Mouse (Mus musculus) cerebellum, postnatal 14 days (tissue): ENCODE data around the gene Phf20.

Source experiments
- DNase-seq, 2 experiments: peaks; one replicate each; pipeline ENCODE4 v3.0.0; 2021; ENCODE audit warnings: mixed read lengths in 2 of 2

The Phf20 gene

DNA sequence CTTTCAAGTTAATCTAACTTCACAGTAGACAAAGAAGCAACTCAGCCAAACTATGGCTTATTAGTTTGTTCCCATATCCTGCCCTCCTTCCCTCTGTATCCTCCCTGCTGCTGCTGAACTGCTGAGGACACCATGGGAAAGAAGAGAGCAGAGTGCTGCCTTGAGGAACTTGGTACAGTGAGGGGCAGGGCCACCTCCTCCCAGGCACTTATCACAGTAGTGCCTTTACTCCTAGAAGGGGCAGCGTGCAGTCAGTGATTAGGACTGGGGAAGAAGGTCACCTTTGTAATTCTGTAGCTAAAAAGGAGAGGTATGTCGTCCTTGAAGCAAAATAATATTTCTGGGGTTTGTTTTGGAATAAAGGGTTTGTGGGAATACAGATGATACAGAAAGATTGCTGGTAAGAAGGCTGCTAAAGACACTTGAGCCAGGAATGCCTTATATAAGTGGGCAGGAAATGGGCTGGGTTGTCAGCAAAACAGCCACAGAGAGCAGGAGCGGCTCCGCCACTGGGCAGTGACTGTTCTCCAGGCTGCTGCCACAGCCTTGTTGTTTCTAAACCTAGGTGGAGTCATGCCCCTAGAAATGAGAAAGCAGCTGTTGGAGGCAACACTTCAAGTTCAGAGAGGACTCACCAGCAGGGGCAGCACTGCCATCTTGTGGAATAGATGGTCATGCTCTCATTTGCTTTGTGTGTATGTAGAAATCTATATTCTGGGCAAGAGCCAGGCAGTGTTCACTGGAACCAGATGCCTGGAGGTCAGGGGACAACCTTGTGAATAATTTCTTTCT lies 82.2 kb downstream of the Phf20 start:
- peak; percentile 82 to 83 for DNase-seq

DNA sequence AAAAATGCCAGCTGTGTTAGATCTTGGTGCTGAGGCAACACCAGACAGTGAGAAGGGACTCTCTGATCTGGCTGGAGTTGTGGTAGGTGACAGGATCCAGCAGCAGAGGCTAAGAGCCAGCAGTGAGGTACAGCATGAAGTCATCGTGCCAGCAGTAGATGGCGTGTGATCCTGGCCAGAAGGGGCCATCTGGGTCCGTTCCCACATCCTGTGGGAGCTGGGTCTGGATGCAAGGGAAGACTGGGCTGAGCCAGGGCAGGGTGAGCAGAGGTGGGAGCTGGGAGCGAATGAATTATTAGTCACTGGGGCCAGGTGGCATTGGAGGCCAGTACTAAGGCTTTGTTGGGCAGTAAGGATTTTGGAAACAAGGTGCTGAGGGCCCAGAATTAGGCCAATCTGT lies 85.0 kb downstream of the Phf20 start:
- peak; percentile 49 to 57 for DNase-seq

DNA sequence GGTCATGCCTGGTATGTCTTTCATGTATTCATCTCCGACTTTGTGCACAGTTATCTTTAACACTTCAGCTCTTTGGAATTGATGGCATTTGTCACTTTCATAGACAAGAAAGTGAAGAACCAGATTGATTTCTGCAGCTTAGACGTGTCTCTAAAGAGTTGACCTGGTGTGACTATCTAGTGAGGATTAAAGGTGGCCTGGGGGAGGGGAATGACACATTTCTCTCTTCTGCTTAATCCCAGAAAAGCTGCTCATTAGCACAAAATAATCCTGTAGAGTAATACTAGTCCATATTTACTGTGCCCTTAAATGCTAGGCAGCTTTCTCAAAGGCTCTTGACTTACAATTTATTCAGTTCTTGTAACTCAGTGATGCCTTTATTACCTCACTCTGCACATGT lies 88.9 kb downstream of the Phf20 start:
- DNase-seq = no peak

DNA sequence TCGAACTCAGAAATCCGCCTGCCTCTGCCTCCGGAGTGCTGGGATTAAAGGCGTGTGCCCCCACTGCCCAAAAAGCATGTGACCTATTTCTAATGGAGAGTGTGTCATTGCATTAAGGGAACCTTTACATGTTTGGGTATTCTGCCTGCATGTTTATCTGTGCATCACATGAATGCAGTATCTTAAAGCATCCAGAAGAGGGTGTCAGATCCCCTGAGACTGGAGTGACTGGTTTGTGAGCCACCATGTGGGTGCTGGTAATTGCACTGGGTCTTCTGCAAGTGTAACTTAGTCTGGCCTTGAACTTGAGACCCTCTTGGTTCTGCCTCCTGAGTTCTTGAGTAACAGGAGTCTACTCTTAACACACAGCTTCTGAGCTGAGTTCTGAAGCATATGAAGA lies 90.5 kb downstream of the Phf20 start:
- DNase-seq = no peak

DNA sequence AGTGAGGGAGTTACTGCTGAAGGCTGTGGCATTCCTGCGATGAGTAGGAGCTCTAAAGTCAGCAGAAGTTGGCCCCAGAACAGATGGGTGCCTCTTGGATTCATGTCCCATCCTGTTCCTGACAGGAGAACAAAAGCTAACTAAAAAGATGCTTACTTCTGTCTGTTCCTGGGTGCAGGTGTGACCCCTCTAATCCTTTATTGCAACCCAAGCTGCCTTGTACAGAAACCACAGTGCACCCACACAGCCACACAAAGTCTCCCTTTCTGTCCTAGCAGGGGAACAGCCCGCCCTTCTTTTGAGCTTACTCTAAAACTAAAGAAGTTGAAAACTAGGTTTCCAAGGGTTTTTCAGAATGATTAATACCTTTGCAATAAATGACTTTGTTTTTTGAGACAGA lies 92.0 kb downstream of the Phf20 start:
- DNase-seq = no peak

DNA sequence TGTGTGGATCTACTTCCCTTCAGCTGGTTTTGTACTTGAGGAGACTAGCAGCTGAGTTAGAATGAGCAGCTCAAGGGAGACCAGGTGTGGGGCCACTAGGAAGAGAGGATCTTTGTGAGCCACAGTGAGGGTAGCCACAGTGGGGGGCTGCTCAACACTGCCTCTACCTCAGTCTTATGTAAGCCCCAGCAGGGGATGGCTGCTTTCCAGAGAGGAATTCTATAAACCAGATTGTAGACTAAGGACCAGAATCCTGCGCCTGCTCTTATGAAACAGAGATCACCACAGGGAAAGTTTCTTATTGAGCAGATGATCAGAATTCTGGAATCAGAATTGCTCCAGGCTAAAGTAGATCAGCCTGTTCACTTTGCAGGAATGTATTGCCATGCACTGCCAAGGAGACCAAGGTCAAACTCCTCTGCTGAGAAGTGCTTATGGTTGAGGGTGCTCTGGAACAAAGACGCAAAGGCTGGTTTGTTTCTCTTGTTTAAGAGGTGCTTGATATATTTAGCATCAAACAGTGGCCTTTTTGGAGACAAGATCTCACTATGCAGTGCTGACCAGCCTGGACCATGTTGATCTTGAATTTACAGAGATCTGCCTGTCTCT lies 93.4 kb downstream of the Phf20 start:
- peak; percentile 71 to 74 for DNase-seq

DNA sequence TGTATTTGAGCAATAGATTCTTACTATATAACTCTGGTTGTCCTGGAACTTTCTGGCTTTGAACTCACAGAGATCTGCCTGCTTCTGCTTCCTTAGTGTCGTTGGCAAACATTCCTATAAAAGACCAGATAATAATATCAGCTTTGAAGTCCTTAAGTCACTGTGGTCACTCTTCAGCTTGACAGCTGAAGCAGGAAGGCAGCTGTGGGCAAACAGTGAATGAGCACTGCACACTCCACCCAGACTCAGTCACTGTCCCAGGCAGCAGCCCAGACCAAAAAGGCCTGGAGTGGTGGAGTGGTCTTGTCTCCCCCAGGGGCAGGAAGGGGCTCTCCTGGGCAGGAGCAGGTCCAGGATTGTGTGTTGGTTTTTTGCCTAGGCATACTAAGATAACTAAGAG lies 95.7 kb downstream of the Phf20 start:
- DNase-seq = no peak

DNA sequence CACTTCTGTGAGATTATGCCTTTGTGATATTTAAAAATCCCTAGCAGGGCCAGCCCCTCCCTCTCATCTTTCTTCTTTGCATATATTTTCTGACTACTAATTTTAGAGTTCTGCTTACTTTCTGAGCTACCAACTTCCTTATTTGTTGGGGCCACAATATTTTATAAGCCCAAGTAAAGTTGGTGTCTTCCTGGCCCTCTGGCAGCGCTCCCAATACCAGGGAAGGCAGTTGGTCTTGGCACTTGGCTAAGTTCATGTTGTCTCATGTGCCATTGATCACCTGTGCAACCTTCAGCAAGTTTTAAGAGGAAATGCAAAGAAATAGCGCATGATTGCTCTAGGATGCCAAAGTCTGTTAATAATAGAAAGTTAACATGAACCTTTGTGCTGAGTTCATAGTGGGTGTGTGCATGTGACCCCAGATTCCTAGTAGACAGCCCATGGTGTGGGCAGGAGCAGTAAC lies 99.4 kb downstream of the Phf20 start:
- DNase-seq = no peak

DNA sequence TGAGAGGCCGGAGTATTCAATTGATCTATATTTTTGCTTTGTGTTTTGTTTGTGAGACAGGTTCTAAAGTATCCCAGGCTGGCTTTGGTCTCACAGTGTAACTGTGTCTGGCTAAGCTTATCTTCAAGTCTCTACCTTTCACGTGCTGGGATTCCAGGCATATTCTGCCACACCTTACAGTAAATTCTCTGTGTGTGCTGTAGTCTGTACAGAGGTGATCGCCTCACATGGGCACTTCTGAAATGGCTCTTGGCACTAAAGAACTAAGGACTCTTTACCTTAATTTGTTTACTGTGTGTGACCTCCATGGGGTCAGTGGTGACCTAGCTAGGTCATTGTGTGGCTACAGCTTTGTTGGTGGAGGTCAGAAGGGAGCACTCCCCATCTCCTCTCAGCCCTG lies 99.9 kb downstream of the Phf20 start:
- DNase-seq = no peak

DNA sequence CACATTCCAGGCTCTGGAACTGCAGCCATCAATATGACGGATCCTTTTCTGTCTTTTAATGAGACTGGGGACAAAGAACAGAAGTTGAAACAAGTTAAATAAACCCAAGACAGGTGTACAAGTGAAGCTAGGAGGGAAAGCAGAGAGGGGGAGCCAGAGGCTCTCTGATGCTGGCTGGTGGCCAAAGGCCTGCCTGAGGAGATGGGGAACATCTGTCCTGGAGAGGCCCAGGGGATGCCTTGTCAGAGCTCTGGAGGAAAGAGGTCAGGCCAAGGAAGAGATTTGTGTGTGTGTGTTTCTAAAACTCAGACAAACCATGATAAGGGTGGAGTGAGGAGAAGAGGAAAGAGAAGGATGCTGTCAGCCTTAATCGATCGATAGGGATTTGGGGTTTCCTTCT lies 101.4 kb downstream of the Phf20 start:
- DNase-seq = no peak

DNA sequence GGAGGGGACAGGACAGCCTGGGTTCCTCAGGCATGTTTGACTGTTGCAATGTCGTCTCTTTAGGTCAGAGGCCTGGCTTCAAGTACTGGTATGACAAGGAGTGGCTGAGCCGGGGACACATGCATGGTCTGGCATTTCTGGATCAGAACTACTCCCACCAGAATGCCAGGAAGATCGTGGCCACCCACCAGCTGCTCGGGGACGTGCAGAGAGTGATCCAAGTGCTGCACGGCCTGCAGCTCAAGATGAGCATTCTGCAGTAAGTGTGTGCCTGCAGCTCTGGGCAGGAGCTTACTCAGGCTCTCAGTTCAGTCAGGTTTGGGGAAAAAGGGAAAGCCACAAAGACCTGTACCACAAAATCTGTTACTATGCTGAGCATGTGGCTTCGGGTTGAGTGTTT lies 102.2 kb downstream of the Phf20 start:
- no peak for DNase-seq

DNA sequence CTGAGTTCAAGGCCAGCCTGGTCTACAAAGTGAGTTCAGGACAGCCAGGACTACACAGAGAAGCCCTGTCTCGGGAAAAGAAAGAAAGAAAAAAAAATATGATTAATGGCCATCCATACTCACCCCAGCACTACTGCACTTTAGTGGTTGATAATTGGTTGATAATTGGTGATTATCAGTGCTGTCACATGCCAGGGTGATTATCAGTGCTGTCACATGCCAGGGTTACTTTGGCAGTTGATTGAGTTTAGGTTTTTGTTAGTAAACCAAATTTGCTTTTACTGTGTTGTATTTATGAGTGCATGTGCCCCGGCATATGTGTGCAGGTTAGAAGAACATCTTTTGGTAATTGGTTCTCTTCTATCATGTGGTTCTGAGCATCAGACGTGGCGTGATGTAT lies 105.8 kb downstream of the Phf20 start:
- DNase-seq = no peak

DNA sequence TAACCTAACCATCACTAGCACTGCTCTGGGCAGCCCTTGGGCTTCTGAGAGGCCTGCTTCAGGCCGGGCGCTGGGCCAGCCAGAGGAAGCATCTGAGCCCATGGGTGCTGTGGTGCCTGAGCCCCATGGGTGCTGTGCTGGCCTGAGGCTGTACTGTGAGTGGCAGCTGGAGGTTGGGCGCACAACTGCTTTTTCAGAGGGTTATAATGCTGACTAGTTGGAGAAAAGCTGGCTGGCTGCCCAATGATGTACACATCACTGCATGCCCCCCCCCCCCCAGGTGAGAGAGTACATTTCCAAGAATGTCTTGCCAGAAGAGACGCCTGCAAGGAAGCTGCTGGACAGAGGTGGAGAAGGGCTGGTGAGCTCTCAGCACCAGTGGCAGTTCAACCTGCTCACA lies 108.1 kb downstream of the Phf20 start:
- DNase-seq = peak in 1 of 2 experiments; percentile 31

DNA sequence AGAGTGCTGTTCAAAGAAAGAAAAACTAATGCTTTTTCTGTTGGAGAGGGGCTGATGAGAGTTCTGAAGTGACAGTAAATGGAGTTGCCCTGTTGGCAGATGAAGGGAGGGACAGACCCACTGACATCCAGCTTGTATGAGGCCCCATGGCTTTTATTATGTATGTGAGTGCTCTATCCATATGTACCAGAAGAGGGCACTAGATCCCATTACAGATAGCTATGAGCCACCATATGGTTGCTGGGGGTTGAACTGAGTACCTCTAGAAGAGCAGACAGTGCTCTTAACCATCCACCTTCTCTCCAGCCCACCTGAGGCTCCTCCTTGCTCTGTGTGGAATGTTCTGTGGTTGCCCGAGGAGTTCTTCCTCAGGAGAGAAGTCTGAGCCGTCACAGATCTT lies 109.6 kb downstream of the Phf20 start:
- DNase-seq = peak; percentile 25 to 50

DNA sequence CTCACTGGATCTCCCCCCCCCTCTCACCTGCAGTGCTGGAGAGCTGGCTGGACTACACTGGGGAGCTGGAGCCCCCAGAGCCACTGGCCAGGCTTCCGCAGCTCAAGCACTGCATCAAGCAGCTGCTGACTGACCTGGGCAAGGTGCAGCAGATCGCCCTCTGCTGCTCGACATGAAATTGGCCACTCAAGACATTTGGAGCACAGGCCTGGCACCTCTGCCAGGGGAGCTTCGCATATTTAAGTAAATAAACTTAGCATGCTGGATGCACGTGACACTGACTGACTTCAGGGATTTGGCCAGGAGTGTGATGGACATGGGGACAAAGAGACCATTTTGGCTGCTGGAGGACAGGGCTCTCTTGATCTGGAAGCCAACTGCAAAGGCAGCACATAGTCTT lies 111.0 kb downstream of the Phf20 start:
- DNase-seq = peak; percentile 36 to 37

DNA sequence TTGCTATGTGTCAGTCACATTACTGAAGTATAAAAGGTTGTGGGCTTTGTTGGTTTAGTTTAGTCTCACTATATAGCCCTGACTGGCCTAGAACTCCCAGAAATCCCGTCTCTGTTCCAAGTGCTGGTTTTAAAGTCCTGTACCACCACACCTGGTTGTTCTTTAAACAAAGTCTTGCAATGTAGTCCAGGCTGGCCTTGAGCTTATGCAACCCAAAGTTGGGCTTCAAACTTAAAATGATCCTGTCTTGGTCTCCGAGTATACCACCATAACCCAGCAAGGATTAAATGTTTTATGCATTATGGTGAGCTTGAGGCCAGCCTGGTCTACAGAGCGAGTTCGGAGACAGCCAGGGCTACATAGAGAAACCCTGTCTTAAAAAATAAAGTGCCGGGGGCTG lies 113.7 kb downstream of the Phf20 start:
- DNase-seq = no peak

DNA sequence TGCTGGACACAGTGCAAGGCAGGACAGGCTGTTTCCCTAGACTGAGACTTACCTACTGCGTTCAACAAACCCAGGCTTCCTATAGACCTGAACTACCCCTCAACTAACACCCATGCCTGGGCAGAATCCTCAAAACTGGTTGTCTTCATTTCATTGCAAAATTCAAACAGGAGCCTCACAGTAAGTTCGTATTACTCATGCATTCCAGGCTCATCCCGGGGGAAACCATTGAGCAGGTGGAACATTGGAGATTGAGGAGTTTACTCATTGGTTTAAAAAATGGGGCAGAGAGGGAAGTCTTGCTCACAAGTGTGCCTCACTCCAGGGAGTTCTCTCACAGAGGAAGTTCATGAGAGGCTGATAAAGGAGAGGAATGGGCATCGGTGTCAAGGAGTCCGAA lies 114.2 kb downstream of the Phf20 start:
- DNase-seq = no peak

DNA sequence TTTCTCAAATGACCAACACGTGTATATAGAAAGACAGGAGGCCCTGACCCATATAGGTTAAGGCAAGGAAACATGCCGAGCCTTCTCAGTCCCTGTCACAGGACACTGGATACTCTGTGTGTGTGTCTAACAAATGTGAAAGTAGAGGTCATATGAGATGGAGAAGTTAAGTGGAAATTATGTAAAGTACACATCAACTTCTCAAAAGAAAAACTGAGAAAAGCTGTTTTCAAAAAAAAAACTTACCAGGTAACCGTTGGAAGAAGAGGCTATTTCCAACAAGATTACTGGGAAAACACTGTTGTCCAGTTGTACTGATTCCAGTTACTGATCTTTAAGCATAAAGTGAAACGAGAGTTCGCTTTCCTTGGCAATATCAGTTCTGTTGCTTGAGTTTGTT lies 114.7 kb downstream of the Phf20 start:
- no peak for DNase-seq

DNA sequence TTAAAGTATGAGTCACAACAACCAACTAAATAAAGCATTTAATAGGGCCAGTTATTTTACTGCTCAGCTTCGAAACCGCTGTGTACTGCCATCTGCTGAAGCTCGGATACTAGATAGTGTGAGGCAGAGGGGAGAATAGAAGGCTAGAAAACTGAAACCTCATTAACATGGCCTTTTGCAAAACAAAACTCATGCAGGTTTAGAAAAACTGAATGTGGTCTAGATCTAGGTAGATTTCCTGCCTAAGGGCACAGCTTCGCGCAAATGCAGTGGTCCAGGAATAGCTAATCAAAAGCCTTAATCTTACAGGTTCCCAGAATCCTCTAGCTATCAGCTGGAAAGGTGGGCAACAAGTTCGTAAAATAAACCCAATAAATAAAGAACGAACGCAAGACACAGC lies 115.2 kb downstream of the Phf20 start:
- DNase-seq = no peak

DNA sequence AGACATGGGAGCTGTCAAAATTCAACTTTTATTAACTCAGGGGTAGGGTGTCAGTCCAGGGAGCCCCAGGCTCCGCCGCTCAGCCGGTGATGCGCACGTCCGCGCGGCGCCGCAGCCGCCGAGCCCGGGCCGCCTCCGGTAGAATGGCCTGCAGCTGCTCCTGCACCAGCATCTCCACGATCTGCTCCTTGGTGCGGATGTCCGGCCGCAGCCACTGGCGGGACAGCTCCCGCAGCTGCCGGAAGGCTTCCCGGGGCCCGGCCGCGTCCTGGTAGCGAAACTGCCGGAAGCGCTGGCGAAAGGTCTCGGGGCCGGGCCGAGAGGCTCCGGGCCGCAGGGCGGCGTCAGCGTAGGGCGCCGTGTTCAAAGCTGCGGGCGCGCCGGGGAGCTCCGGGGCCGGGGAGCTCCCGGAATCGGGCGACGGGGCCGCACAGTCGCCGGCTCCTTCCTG lies 115.6 kb downstream of the Phf20 start:
- DNase-seq = peak; percentile 59 to 67

DNA sequence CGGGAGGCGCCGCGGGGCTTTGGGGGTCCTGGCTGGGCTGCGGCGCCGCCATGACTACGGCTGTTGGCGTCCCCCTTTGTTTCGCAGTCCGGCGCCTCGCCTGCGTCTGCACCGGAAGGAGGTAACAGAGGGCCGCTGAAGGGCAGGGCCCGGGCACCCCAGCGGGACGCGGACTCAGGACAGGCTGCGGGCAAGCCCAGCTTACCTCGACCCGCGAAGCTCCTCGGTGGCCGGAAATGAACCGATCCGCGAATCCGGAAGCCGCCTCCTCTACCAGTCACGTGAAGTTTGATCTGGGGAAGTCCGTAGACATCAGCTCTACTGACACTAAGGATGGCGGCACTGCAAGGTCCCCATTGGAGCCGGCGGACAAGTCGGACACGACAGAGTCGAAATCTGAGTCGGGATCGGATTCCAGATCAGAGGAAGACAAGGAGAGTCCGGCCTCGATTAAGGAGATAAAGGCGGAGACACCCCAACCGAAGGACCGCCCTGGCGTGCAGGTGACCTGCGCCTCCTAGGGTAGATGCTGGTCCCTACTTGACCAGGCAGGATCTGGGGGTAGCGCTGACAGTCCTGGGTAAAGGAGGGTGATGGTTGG lies 116.1 kb downstream of the Phf20 start, which contains the start of the genes Cnbd2 and Scand1:
Gene Cnbd2 (plus strand): TSS at position 3 of the 601 bp plus-strand sequence.
Gene Scand1 (minus strand): TSS at position 408 of the 601 bp plus-strand sequence.
- peak; percentile 87 to 88 for DNase-seq

DNA sequence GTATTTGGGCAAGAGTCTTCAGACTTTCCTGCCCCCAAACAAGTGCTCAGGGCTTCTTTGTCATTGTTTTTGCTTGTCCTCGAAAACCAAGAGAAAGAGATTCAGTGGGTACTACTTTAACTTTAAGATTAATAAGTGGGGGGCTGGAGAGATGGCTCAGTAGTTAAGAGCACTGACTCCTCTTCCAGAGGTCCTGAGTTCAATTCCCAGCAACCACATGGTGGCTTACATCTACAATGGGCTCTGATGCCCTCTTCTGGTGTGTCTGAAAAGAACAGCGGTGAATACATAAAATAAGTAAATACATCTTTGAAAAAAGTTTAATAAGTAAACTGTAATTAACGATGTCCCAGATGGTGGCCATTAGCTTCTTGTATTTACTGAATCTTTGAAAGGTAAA lies 116.9 kb downstream of the Phf20 start:
- DNase-seq = peak in 1 of 2 experiments; percentile 27

DNA sequence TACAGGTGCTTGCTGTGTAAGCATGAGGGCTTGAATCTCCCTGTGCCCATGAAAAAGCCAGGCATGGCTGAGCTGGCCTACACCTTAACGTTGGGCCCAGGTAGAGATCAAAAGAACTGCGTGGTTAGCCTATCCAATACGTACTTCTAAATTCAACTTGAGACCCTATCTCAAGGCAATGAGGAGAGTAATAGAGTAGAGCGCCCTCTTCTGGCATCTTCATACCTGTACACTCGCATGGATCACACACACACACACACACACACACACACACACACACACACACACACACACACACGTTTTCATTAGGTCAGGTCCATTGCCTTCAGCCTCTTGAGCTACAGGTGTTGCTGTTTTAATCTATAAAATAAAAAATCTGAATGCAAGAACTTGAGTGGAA lies 118.5 kb downstream of the Phf20 start:
- DNase-seq = no peak

DNA sequence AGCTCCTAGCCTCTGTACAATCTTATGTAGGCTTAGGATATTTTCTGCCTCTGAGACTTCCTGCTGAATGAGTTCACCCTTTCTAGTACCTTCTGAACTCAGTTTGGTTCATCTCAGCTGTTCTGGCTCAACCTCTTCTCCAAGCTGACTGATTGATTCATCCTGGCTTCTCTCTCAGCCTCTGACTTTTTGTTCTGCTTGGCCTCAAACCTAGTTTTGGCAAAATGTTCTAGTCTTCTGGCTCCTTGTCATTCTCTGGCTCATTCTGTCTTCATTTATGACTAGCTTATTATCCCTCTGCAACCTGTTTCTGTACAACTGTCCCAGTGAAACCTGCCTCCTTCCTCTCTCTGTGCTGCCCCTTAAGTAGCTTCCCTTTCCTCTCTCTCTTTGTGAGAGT lies 122.2 kb downstream of the Phf20 start:
- DNase-seq = no peak
